Mouse (Mus musculus) intestine, embryonic 14.5 days (tissue): Measurements from ENCODE around the gene Casp9. TPM values are rescaled to one million over a fixed set of nuclear protein-coding genes. Genes with fewer than 3 reads are reported as not detected.

Experiments used
- ATAC-seq: fragments of 200-750 bp; cut with Nextera tagmentation; replicated peaks from 2 replicates; pipeline ENCODE4 v1.8.0; 2017; ENCODE audit warnings: low read depth, moderate number of reproducible peaks, moderate TSS enrichment, moderate library complexity; ENCODE audit not compliant: low FRiP score, low TSS enrichment
- DNase-seq: peaks from one replicate; pipeline ENCODE4 v3.0.0-alpha.2; 2018; ENCODE audit warnings: low spot score
- H3K27ac ChIP-seq: fragments of 300-500 bp; sonication (generic); 2 replicates; pipeline ENCODE4 v1.5.1; 2014; ENCODE audit warnings: low read depth, mild to moderate bottlenecking, control low read depth
- H3K27me3 ChIP-seq: fragments of 300-500 bp; sonication (generic); replicated peaks from 2 replicates; pipeline ENCODE4 v1.6.1; 2014; ENCODE audit warnings: low read length, control low read depth; ENCODE audit not compliant: control insufficient read depth, insufficient read depth
- H3K36me3 ChIP-seq: fragments of 300-500 bp; sonication (generic); 2 replicates; pipeline ENCODE4 v1.6.1; 2014; ENCODE audit warnings: low read length, control low read depth; ENCODE audit not compliant: control insufficient read depth, insufficient read depth
- H3K4me1 ChIP-seq: fragments of 300-500 bp; sonication (generic); replicated peaks from 2 replicates; pipeline ENCODE4 v1.6.1; 2014; ENCODE audit warnings: low read length, control low read depth, mixed read lengths; ENCODE audit not compliant: control insufficient read depth, insufficient read depth
- H3K4me2 ChIP-seq: fragments of 300-500 bp; sonication (generic); 2 replicates; pipeline ENCODE4 v1.6.1; 2014; ENCODE audit warnings: low read length
- H3K4me3 ChIP-seq: fragments of 300-500 bp; sonication (generic); 2 replicates; pipeline ENCODE4 v1.5.1; 2014; ENCODE audit warnings: low read depth, low read length, control low read depth, mixed read lengths
- H3K9ac ChIP-seq: fragments of 300-500 bp; sonication (generic); 2 replicates; pipeline ENCODE4 v1.6.1; 2014; ENCODE audit warnings: mild to moderate bottlenecking, low read length
- H3K9me3 ChIP-seq: fragments of 300-500 bp; sonication (generic); 2 replicates; pipeline ENCODE4 v1.6.1; 2016; ENCODE audit warnings: low read length, control low read depth; ENCODE audit not compliant: control insufficient read depth
- WGBS: fragments of 180-500 bp; shearing (Covaris S2); extraction: QIAGEN DNeasy Blood & Tissue Kit; methylation state at CpG from one replicate; pipeline ENCODE4 v1.1.7; 2014; 5-methylcytosine and 5-hydroxymethylcytosine counted together
- polyA plus RNA-seq: library from polyadenylated mRNA; unstranded; fragments of >200 nt; fragmentation: Nextera tagmentation; extraction: Ambion mirVana; gene quantifications from 2 replicates; pipeline ENCODE4 v1.2.1, GENCODE M21; 2014

Gene Casp9
- polyA plus RNA-seq, 1 experiment from 2014 or later, result 19.3 TPM

- 39% methylated on average over 3 of the region's 3 CpGs for WGBS
- peak overlapping the region; percentile 61; the same call in 1 of the 2 replicates for H3K27ac ChIP-seq
- peak overlapping the region; percentile 94 for H3K4me2 ChIP-seq
- no peaks in the 10 kb centered on the region for H3K9me3 ChIP-seq
- H3K9ac ChIP-seq, result peak overlapping the region; percentile 91
- H3K4me3 ChIP-seq, result peak overlapping the region; percentile 91
- no peaks in the 10 kb centered on the region for H3K27me3 ChIP-seq
- DNase-seq, result no peak
- H3K4me1 ChIP-seq, result peaks cover 17% of the 10 kb centered on the region
- H3K36me3 ChIP-seq, result peaks cover 22% of the 10 kb centered on the region
- no peak for ATAC-seq
These were observed 3.7 kb upstream of the Casp9 start for GRCm38 (mm10) chr4:141789564-141790218.

DNA sequence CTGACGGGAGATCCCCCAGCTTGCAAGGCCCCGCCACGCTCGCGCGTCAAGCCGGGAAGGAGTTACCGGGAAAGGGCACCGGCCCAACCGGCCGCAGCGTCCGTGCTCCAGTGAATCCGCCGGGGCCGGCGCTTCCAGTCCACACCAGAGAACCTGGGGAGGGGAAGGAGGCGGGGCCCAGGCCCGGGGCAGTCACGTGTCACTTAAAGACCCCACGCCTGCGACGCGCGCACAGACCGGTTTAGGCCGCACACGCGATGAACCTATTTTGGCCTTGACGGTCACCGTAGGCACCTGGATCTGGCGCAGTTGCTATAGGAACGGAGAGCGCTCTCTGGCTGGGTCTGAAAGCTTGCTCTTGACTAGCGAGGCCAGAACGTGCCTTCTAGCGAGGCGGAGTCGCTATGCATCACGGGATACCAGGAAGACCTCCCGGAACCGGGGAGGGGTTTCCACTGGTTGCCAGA, 2.9 kb upstream of the Casp9 start, which contains the start of gene Dnajc16:
Dnajc16 (minus strand) TSS at position 408 of the 467 bp plus-strand sequence.
- peaks cover 26% of the 10 kb centered on the region for H3K4me1 ChIP-seq
- WGBS, result under 1% methylated on average over 42 of the region's 42 CpGs
- H3K4me2 ChIP-seq, result peak within 1 kb of the TSS; percentile 94
- ATAC-seq, result peak; percentile 93
- peak within 1 kb of the TSS; percentile 91 for H3K9ac ChIP-seq
- peak within 1 kb of the TSS; percentile 91 for H3K4me3 ChIP-seq
- H3K27ac ChIP-seq, result peak within 1 kb of the TSS; percentile 61; the same call in 1 of the 2 replicates
- peaks cover 19% of the 10 kb centered on the region for H3K36me3 ChIP-seq
- no peaks in the 10 kb centered on the region for H3K27me3 ChIP-seq
- DNase-seq, result peak; percentile 97
- H3K9me3 ChIP-seq, result no peaks in the 10 kb centered on the region

- Histone ChIP-seq H3K9ac (no peak overlapping the region), H3K4me3 (no peak overlapping the region), H3K27me3 (no peaks in the 10 kb centered on the region), H3K36me3 (peaks cover 14% of the 10 kb centered on the region), H3K4me2 (peak overlapping the region; percentile 94; the same call in 1 of the 2 replicates), H3K4me1 (peaks cover 26% of the 10 kb centered on the region), H3K9me3 (no peaks in the 10 kb centered on the region), H3K27ac (no peak overlapping the region)
- WGBS, result 94% methylated on average over 7 of the region's 7 CpGs
- no peak for ATAC-seq
- no peak for DNase-seq
These were observed 1.9 kb upstream of the Casp9 start for GRCm38 (mm10) chr4:141791486-141791885.

- Histone ChIP-seq H3K4me1 (peaks cover 26% of the 10 kb centered on the region), H3K27me3 (no peaks in the 10 kb centered on the region), H3K9me3 (no peaks in the 10 kb centered on the region), H3K4me2 (no peak overlapping the region), H3K9ac (no peak overlapping the region), H3K4me3 (no peak overlapping the region), H3K27ac (no peak overlapping the region), H3K36me3 (peaks cover 16% of the 10 kb centered on the region)
- ATAC-seq, result no peak
- WGBS, result 87% methylated on average over 6 of the region's 8 CpGs
- no peak for DNase-seq
These were observed 1.5 kb upstream of the Casp9 start for GRCm38 (mm10) chr4:141791951-141792350.

GRCm38 (mm10) chr4:141792554-141793281, 694 bp upstream of the Casp9 start:
- Histone ChIP-seq H3K4me3 (peak overlapping the region; percentile 62), H3K27me3 (no peaks in the 10 kb centered on the region), H3K9ac (peak overlapping the region; percentile 30; the same call in 1 of the 2 replicates), H3K27ac (peak overlapping the region; percentile 94), H3K9me3 (no peaks in the 10 kb centered on the region), H3K4me1 (peaks cover 26% of the 10 kb centered on the region), H3K36me3 (peaks cover 16% of the 10 kb centered on the region), H3K4me2 (peak overlapping the region; percentile 57)
- 11% methylated on average over 10 of the region's 10 CpGs for WGBS
- DNase-seq, result no peak
- no peak for ATAC-seq

- H3K4me1 ChIP-seq, result peaks cover 26% of the 10 kb centered on the region
- peak overlapping the region; percentile 61 for H3K9ac ChIP-seq
- 15% methylated on average over 5 of the region's 5 CpGs for WGBS
- H3K4me2 ChIP-seq, result peak overlapping the region; percentile 57
- peaks cover 14% of the 10 kb centered on the region for H3K36me3 ChIP-seq
- peak overlapping the region; percentile 62 for H3K4me3 ChIP-seq
- H3K27me3 ChIP-seq, result no peaks in the 10 kb centered on the region
- ATAC-seq, result no peak
- DNase-seq, result no peak
- peak overlapping the region; percentile 94 for H3K27ac ChIP-seq
- H3K9me3 ChIP-seq, result no peaks in the 10 kb centered on the region
These were observed 732 bp downstream of the Casp9 start for GRCm38 (mm10) chr4:141794152-141794535.

DNA sequence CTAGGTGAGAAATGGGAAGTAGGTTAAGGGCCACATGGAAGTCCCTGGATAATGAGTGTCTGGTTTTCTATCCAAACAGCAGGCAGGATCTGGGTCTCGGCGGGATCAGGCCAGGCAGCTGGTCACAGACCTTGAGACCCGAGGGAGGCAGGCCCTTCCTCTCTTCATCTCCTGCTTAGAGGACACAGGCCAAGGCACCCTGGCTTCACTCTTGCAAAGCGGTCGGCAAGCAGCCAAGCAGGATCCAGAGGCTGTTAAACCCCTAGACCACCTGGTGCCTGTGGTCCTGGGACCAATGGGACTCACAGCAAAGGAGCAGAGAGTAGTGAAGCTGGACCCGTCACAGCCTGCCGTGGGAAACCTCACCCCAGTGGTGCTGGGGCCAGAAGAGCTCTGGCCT, 2.9 kb downstream of the Casp9 start:
- no peak overlapping the region for H3K4me3 ChIP-seq
- ATAC-seq (no peak), DNase-seq (no peak)
- H3K9ac ChIP-seq, result no peak overlapping the region
- H3K4me1 ChIP-seq, result peaks cover 19% of the 10 kb centered on the region
- H3K27ac ChIP-seq, result no peak overlapping the region
- peaks cover 14% of the 10 kb centered on the region for H3K36me3 ChIP-seq
- no peak overlapping the region for H3K4me2 ChIP-seq
- whole genome bisulfite sequencing, result 78% methylated on average over 7 of the region's 7 CpGs
- H3K27me3 ChIP-seq, result no peaks in the 10 kb centered on the region
- H3K9me3 ChIP-seq, result no peaks in the 10 kb centered on the region

- DNase-seq (no peak), ATAC-seq (no peak)
- H3K27ac ChIP-seq, result no peak overlapping the region
- H3K9me3 ChIP-seq, result no peaks in the 10 kb centered on the region
- H3K4me1 ChIP-seq, result peaks cover 19% of the 10 kb centered on the region
- no peak overlapping the region for H3K4me3 ChIP-seq
- H3K27me3 ChIP-seq, result no peaks in the 10 kb centered on the region
- WGBS, result 86% methylated on average over 4 of the region's 4 CpGs
- no peak overlapping the region for H3K9ac ChIP-seq
- H3K4me2 ChIP-seq, result no peak overlapping the region
- H3K36me3 ChIP-seq, result peaks cover 14% of the 10 kb centered on the region
These were observed 3.5 kb downstream of the Casp9 start for GRCm38 (mm10) chr4:141796954-141797353.
